Mouse (Mus musculus): Measurements from ENCODE around the gene Cog6.

GRCm38 (mm10) chr3:53044238-53044637 lies 27.2 kb upstream of the Cog6 start:
- TF ChIP-seq GATA1 (IDR thresholded peaks at IDR 0.05; ENCODE audit: low read length): no peak
- TF ChIP-seq TAL1 (IDR thresholded peaks at IDR 0.05; ENCODE audit: low read length): no peak

All from erythroblast, embryonic 14.5 days (primary cell).